Mouse (Mus musculus) liver, postnatal 0 days (tissue): ENCODE results near the gene Blzf1.

Experiments
- CTCF ChIP-seq: sonication (generic); IDR thresholded peaks from 2 replicates; pipeline ENCODE4 v1.5.1; 2016; ENCODE audit warnings: antibody characterized with exemption, low read depth
- EP300 ChIP-seq: IDR thresholded peaks from 2 replicates; pipeline ENCODE4 v1.6.1; 2016; ENCODE audit warnings: antibody characterized with exemption, low read depth, mild to moderate bottlenecking

DNA sequence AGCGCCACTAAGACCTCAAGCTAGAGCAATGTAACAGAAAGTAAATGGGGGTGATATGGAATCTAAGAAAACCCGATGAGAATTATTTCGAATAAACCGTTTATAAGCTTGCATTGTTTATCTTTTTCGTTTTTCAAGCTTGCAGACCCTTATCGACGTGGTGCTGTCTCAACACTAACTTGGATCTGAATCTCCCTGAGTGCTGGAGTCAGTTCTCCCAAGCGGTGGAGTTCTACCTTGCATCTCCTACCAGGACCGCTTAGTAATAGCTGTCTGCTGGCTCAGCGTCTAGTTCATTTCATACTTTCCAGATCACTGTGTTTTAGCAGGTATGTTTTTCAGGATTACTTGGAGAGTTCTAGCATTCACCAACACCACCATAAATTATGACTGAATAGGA is 633 bp upstream of the Blzf1 start:
- TF ChIP-seq CTCF (no peak), EP300 (no peak)
